Mouse (Mus musculus) ES-E14 (cell line): ENCODE measurements around the gene Gal. TPM values are rescaled to one million over a fixed set of nuclear protein-coding genes. Genes with fewer than 3 reads are reported as not detected.

Experiments
- DNase-seq: peaks from one replicate; pipeline ENCODE4 v3.0.0-alpha.2; 2013; ENCODE audit warnings: low read depth, low spot score
- H3K27ac ChIP-seq: 2 replicates; pipeline ENCODE4 v1.5.1; 2012; ENCODE audit warnings: low read depth, mild to moderate bottlenecking, low read length, moderate library complexity, mixed read lengths; ENCODE audit not compliant: poor library complexity, insufficient read depth, severe bottlenecking
- H3K36me3 ChIP-seq: 2 replicates; pipeline ENCODE4 v1.6.1; 2012; ENCODE audit warnings: mild to moderate bottlenecking, low read length, moderate library complexity, mixed read lengths; ENCODE audit not compliant: control insufficient read depth, poor library complexity, insufficient read depth, severe bottlenecking
- H3K4me1 ChIP-seq, 2 experiments: fragments of 150-350 bp in 1 of 2; sonication (generic) in 1 of 2; 2 replicates each; pipeline ENCODE4 v1.6.1; 2012; ENCODE audit warnings: low read length in 2 of 2, mild to moderate bottlenecking in 1 of 2, mixed read lengths in 1 of 2; ENCODE audit not compliant: control insufficient read depth in 2 of 2, insufficient read depth in 2 of 2, poor library complexity in 1 of 2
- H3K4me3 ChIP-seq, 2 experiments: fragments of 150-350 bp in 1 of 2; sonication (generic) in 1 of 2; 2 replicates each; pipeline ENCODE4 v1.5.1; 2012; ENCODE audit warnings: low read length in 2 of 2, low read depth in 1 of 2, mild to moderate bottlenecking in 1 of 2, mixed read lengths in 1 of 2; ENCODE audit not compliant: insufficient read depth in 1 of 2, poor library complexity in 1 of 2, severe bottlenecking in 1 of 2
- H3K9ac ChIP-seq: 2 replicates; pipeline ENCODE4 v1.6.1; 2012; ENCODE audit warnings: low read depth, mild to moderate bottlenecking, low read length, mixed read lengths; ENCODE audit not compliant: poor library complexity, insufficient read depth, severe bottlenecking
- H3K9me3 ChIP-seq: fragments of 150-350 bp; sonication (generic); 2 replicates; pipeline ENCODE4 v1.6.1; 2012; ENCODE audit warnings: low read depth, mild to moderate bottlenecking, low read length; ENCODE audit not compliant: control insufficient read depth, insufficient read depth
- CHD2 ChIP-seq: IDR thresholded peaks from 2 replicates; pipeline ENCODE4 v1.6.1; 2014; ENCODE audit warnings: mild to moderate bottlenecking, low read depth, low read length, inconsistent platforms
- HCFC1 ChIP-seq: IDR thresholded peaks from 2 replicates; pipeline ENCODE4 v1.6.1; 2012; ENCODE audit warnings: low read length, inconsistent platforms, borderline replicate concordance; ENCODE audit not compliant: insufficient read depth
- MAFK ChIP-seq: IDR thresholded peaks from 2 replicates; pipeline ENCODE4 v1.6.1; 2014; ENCODE audit warnings: mild to moderate bottlenecking, low read depth, low read length, inconsistent platforms; ENCODE audit not compliant: insufficient read depth
- ZC3H11A ChIP-seq: IDR thresholded peaks from 2 replicates; pipeline ENCODE4 v1.6.1; 2012; ENCODE audit warnings: low read depth, mild to moderate bottlenecking, inconsistent platforms, low read length, borderline replicate concordance
- ZNF384 ChIP-seq: IDR thresholded peaks from 2 replicates; pipeline ENCODE4 v1.6.1; 2012; ENCODE audit warnings: low read depth, low read length, inconsistent platforms
- in situ Hi-C, 2 experiments: fragments of 600-800 bp; cut with MboI; formaldehyde crosslinking; loops; one replicate each; pipeline ENCODE4 v1.15.1; 2025; ENCODE audit warnings: low sequenced_read_pairs in 2 of 2, inconsistent platforms in 1 of 2; ENCODE audit not compliant: unreplicated experiment in 2 of 2
- total RNA-seq: library from RNA; depleted of rRNA; stranded (reverse); fragments of 300-350 nt; gene quantifications from 2 replicates; pipeline ENCODE4 v1.2.3, GENCODE M21; 2012

Gal gene
- total RNA-seq, 1 experiment, result 0.27 TPM

DNA sequence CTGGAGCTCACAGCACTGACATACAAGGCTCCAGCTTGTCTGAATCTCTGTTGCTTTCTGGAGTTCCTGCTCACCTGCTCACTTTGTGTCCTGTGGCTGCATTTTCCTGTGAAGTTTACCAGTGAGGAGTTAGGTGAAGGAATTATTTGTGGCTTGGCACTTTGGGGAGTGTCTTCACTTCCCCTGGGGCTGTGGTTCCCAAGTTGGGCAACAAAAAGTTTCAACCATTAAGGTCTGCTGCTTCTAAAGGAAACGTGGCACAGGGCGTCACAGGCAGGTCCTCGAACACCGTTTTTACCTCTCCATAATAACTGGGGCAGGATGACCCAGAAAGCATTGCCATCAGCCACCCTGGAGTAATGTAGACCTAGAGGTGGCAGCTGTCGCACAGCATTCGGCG, 12.8 kb downstream of the Gal start:
- no peak overlapping the region for H3K9ac ChIP-seq
- TF ChIP-seq MAFK, result no peak
- no peak for TF ChIP-seq HCFC1
- no peak for TF ChIP-seq ZNF384
- no peak for TF ChIP-seq ZC3H11A
- TF ChIP-seq CHD2, result no peak

GRCm38 (mm10) chr19:3400057-3400456, 14.3 kb downstream of the Gal start:
- H3K9ac ChIP-seq, result no peak overlapping the region
- H3K4me3 ChIP-seq, result no peak overlapping the region
- no peak for DNase-seq
- in situ Hi-C loops, result no loop called here
- TF ChIP-seq ZC3H11A, result no peak
- TF ChIP-seq HCFC1, result no peak
- no peak for TF ChIP-seq MAFK
- no peak for TF ChIP-seq CHD2
- no peak for TF ChIP-seq ZNF384
- H3K27ac ChIP-seq, result no peak overlapping the region
- no peaks in the 10 kb centered on the region; the same call in 1 of the 2 replicates for H3K36me3 ChIP-seq
- H3K4me1 ChIP-seq, result no peaks in the 10 kb centered on the region
- no peaks in the 10 kb centered on the region for H3K9me3 ChIP-seq

More for the DNA sequence above, 12.8 kb downstream of the Gal start:
- DNase-seq, result no peak
- in situ Hi-C loops, result no loop called here
- Histone ChIP-seq H3K4me3 (no peak overlapping the region), H3K9me3 (no peaks in the 10 kb centered on the region), H3K27ac (no peak overlapping the region), H3K36me3 (no peaks in the 10 kb centered on the region; the same call in 1 of the 2 replicates), H3K4me1 (no peaks in the 10 kb centered on the region)

GRCm38 (mm10) chr19:3394216-3394615, 20.1 kb downstream of the Gal start:
- H3K9ac ChIP-seq, result no peak overlapping the region
- no peaks in the 10 kb centered on the region for H3K9me3 ChIP-seq
- in situ Hi-C loops, result no loop called here
- H3K36me3 ChIP-seq, result no peaks in the 10 kb centered on the region
- H3K4me1 ChIP-seq, result peaks cover 2% of the 10 kb centered on the region in 2 experiments; a peak in 2 of 4 replicates
- no peak for DNase-seq
- H3K27ac ChIP-seq, result no peak overlapping the region
- TF ChIP-seq MAFK (no peak), ZNF384 (no peak), CHD2 (no peak), ZC3H11A (no peak), HCFC1 (no peak)
- no peak overlapping the region for H3K4me3 ChIP-seq

DNA sequence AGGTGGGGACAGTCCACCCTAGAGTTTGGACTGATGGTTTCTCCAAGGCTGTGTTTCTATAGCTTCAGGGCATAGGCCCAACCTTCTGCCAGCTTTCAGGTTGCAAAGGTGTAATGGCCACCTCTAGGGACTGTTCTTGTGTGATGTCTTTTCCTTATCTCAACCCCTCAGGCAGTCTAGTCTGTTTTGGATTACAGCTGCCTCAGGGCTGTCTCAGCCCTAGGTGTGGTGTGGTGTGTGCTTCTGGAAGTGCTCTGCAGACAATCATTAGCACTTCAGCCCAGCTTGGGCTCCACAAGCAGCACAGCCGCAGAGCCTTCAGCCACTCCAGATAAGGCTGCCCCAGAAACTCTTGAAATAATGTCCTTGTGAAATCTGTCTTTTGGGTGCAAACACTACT, 22.0 kb downstream of the Gal start:
- no peaks in the 10 kb centered on the region for H3K9me3 ChIP-seq
- no peak for TF ChIP-seq CHD2
- TF ChIP-seq ZC3H11A, result no peak
- TF ChIP-seq ZNF384, result no peak
- TF ChIP-seq HCFC1, result no peak
- no peak for TF ChIP-seq MAFK
- H3K9ac ChIP-seq, result no peak overlapping the region
- H3K4me1 ChIP-seq, result peaks cover 2% of the 10 kb centered on the region in 2 experiments; a peak in 2 of 4 replicates
- no peak overlapping the region for H3K27ac ChIP-seq
- no peak for DNase-seq
- H3K36me3 ChIP-seq, result no peaks in the 10 kb centered on the region
- in situ Hi-C loops, result no loop called here
- no peak overlapping the region for H3K4me3 ChIP-seq

- Histone ChIP-seq H3K4me3 (peak overlapping the region; percentile 67 to 79), H3K27ac (peak overlapping the region; percentile 56; the same call in 1 of the 2 replicates), H3K4me1 (peaks cover 2% of the 10 kb centered on the region in 2 experiments; a peak in 2 of 4 replicates), H3K36me3 (peaks cover 6% of the 10 kb centered on the region), H3K9ac (peak overlapping the region; percentile 80), H3K9me3 (no peaks in the 10 kb centered on the region)
- DNase-seq, result peak; percentile 70
- TF ChIP-seq CHD2 (peak; percentile 43; the same call in 1 of the 2 replicates), MAFK (no peak)
- in situ Hi-C loops, result no loop called here
Measured at GRCm38 (mm10) chr19:3389089-3389488, 25.3 kb downstream of the Gal start.
